Mouse (Mus musculus) adrenal gland, adult 8-10 months (tissue): ENCODE results near the gene Sstr5. TPM values are rescaled to one million over a fixed set of nuclear protein-coding genes. Genes with fewer than 3 reads are reported as not detected.

Experiments used
- DNase-seq: peaks from one replicate; pipeline ENCODE4 v3.0.0; 2022
- total RNA-seq, 4 experiments: library from RNA; stranded (reverse); gene quantifications; 2 replicates each; pipeline ENCODE4 v1.2.4; 2022

Gene Sstr5
- total RNA-seq, result 1 to 10 TPM; 1.0 to 1.4 (median 1.2) TPM

DNA sequence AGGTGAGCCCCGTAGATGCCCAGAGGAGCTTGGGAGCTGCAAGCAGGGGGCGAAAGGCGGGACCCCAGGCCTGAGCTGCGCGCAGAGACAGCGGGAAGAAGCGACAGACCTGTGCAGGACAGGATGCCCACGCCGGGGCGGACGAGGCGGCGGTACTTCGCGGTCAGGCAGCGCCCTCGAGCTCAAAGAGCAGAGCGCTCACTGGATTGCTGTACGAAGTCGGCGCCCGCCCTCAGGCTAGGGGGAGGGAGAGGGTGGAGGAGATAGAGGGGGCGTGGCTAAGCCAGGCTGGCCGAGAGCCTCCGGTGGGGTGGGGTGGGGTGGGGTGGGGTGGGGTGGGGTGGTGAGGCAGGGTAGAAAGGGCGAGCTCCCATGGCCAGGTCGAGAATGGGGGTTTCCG is at the start of gene Sstr5:
Sstr5 (minus strand) TSS at position 276 of the 400 bp plus-strand sequence.
- DNase-seq, result peak; percentile 23

DNA sequence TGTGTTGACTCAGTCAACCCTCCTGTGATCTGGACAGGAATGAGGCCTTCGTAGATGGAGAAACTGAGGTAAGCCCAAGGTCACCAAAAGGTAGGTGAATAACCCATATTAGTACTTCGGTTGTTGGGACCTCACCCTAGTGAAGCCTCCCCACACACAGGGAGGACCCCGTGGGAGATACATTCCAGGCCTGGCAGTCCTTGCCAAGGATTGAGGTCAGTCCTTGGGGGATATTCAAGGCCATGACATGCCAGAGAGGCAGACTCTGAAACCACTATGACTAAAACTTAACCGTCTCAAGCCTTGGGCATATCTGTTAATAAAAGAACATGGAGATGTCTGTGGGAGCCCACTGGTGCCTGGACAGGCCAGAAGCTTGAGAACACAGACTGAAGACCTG is 44.7 kb upstream of the Sstr5 start:
- DNase-seq, result no peak

DNA sequence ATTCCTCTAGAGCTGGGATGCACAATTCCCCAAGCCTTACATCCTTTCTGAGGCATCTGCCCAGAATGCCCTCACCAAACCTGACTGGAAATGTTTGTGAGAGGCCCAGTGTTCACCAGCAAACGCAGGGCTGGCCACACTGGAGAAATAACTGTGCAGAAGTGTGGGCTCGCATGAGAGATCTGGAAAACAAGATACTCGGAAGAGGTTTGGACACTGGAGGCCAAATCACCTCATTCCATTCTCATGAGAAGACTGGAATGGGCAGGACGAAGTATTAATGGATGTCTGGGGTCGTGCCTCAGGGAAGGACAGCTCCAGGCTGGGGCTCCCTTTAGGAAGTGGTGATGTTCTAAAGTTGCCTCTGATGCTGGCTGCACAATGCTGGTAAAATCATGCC is 43.6 kb upstream of the Sstr5 start:
- no peak for DNase-seq

DNA sequence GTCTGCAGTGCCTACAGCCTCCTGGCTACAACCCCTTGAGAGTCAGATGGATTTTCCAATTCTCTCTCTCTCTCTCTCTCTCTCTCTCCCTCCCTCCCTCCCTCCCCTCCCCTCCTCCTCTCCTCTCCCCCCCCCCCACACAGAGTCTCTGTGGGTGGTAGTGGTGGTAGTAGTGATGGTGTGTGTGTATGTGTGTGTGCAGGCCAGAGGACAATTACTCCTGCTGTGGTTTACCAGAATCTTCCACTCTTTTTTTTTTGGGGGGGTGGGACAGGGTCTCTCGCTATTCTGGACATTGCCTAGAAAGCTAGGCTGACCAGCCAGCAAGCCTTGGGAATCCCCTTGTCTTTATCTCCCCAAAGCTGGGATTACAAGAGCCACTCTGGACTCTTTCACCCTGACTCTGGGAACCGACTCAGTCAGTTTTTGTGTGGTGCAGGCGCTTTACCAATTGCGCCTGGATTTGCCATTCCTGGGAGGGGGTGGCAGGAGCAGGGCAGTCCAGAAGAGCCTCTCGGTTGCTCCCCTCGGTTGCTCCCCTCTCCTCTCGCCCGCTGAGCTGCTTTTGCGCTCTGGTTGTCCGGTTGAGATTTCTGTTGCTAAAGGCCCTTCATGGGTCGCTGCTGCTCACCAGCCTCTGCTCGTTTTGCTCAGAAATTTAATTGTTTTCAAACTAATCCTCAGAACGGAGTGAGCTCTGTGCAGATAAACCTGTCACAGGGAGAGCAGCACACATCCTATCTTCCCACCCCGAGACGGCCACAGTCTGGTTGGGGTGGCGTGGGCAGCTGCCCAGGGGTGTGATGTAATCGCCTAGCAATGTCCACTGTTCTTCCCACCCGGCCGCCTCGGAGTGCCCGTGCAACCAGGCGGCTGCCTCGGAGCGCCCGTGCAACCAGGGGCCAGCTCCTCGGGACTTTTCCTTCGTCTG is 42.1 kb upstream of the Sstr5 start:
- DNase-seq, result peak; percentile 16

- DNase-seq, result no peak
Measured at GRCm38 (mm10) chr17:25530357-25531022, 33.4 kb upstream of the Sstr5 start.

- no peak for DNase-seq
Measured at GRCm38 (mm10) chr17:25522080-25522479, 25.0 kb upstream of the Sstr5 start.

DNA sequence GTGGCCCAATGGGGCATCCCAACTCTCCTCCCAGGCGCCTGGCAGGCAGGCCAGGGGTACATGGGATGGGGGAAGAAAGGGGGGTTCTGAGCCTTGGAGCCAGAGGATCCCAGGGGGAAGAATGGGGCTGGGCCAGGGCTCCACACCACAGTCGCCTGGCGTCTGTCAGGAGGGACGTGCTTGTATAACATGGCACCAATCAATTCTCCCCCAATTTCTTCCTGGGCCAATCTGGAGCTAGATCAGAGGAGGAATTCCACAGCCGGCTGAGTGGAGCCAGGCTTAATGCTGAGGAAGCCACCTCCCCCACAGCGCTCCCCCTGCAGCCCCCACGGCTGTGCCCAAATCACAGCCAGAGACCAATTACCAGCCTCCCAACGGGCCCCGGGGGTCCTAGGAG is 23.4 kb upstream of the Sstr5 start:
- no peak for DNase-seq

DNA sequence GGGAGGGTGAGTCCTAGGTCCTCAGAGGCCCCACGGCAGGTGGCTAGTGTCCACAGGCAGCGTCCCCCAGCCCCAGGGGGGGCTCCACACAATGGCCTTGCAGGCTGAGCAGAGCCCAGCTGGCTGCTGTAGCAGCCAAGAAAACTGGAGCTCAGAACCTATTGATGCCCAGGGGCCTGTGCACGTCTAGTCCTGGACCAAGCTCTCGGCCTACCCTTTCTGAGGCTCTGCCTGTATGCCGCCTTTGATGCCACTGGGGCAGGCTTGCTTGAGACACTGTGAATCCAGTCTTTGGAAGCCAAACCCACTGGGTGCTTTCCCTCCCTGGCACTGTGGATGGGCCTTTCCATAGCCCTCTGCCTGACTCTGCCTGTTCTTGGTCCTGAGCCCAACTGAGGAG is 22.4 kb upstream of the Sstr5 start:
- DNase-seq, result no peak

DNA sequence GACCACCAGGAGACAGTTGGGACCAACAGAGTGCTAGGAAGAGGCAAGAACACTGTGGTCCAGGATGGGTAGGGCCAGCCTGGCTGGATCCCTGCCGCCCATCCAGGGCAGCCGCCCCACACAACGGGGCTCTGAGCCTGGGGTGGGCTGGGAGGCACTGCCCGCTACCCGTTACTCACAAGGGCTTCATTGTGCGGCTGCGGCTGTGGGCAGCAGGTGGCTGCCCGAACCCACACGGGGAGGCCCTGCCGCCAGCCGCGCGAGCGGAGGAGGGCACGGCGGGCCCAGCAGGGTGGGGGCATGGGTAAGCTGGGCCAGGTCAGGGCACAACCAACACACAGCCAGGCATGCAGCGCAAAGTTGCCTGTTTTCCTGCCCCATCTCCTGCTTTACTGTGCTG is 21.1 kb upstream of the Sstr5 start:
- no peak for DNase-seq

- DNase-seq, result no peak
Measured at GRCm38 (mm10) chr17:25516315-25516714, 19.2 kb upstream of the Sstr5 start.

- DNase-seq, result no peak
Measured at GRCm38 (mm10) chr17:25514055-25514454, 17.0 kb upstream of the Sstr5 start.

- no peak for DNase-seq
Measured at GRCm38 (mm10) chr17:25511876-25512275, 14.8 kb upstream of the Sstr5 start.

DNA sequence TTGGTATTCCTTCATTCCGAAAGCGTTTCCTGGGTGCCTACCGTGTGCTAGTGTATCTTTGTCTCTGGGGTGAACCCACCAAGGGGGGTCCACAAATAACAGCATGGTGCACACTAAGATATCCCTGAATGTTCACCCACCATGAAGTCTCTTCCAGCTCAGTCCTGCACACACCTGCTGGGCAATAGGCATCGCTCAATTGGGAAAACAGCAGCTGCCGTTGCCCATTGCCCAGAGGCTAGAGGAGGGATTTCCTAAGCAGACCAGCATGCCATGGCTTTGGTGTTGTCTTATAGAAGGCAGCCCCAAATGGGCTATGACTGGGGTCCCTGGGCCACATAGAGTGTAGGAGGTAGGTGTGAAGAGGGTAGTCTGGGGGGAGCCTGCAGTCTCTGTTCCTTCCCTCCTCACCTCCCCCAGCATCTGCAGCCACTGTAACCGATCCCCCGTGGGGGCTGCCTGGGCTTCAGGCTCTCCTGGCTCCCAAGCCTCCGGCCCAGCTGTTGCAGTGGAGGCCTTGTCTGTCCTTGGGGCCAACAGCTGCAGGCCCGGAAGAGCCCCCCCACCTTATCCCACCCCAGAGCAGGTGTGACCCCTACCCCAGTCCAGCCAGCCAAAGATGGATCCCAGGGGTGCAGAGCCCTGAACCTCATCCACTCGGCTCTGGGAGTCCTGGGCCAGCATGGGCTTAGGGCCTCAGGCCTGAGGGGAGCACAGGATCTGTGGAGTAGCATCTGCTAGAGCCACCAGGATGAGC is 13.2 kb upstream of the Sstr5 start:
- DNase-seq, result no peak

DNA sequence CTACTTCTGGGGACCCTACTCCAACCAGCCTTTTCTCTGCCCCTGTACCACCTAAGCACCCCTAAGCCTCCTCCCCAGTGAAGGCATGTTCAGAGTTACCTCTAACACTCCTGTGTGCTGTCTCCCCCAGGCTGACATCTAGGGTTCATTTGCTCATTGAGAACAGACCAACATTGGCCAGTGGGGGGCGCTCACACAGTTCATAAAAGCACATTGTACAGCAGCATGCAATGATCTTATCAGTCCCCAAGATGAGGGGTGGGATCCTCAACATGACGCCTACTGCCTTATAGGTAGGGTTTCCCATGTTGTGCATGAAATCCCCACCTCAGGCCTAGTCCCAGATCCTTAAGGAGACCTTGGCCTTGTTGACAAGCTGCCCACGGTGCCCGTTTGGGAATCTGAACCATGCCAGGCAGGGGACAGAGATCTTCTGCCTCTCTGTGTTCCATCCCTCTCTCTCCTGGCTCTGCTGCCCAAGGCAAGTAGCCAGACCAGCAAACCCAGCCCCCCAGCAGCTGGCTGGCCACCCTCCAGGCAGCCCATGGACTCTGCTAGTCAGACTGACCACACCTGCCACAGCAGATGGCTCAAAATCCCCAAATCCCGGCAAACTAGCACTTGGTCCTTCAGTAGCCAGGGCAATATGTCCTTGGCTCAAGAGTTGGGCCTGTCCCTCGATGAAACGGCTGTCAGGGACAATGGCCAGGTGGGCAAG is 11.9 kb upstream of the Sstr5 start:
- DNase-seq, result no peak

- peak; percentile 45 for DNase-seq
Measured at GRCm38 (mm10) chr17:25507799-25508198, 10.7 kb upstream of the Sstr5 start.

- no peak for DNase-seq
Measured at GRCm38 (mm10) chr17:25502599-25502998, 5.5 kb upstream of the Sstr5 start.

DNA sequence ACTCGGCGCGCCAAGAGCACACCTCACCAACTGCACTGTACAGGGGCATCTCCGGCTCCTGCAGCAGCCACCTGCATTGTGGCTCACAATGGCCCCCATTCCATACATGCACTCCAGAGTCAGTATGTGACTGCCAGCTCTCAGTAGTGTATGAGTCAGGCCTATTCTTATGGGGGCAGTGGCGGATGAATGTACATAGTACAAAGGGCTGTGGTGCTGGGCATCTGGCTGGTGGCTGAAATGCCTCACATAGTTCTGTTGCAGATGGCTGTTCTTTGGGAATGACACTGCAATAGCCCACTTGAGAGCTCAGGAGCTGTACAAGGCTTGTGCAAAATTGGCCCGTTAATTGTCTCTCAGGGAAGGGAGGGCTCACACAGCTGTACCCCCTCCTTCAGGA is 15.0 kb downstream of the Sstr5 start:
- DNase-seq, result no peak

GRCm38 (mm10) chr17:25480820-25481219 is 16.3 kb downstream of the Sstr5 start:
- no peak for DNase-seq

- DNase-seq, result no peak
Measured at GRCm38 (mm10) chr17:25480152-25480551, 16.9 kb downstream of the Sstr5 start.

- no peak for DNase-seq
Measured at GRCm38 (mm10) chr17:25475946-25476744, 20.9 kb downstream of the Sstr5 start.

- DNase-seq, result peak; percentile 44
Measured at GRCm38 (mm10) chr17:25474330-25475077, 22.6 kb downstream of the Sstr5 start.
